Mouse (Mus musculus): ENCODE measurements around the gene Klhdc4.

Gene Klhdc4

DNA sequence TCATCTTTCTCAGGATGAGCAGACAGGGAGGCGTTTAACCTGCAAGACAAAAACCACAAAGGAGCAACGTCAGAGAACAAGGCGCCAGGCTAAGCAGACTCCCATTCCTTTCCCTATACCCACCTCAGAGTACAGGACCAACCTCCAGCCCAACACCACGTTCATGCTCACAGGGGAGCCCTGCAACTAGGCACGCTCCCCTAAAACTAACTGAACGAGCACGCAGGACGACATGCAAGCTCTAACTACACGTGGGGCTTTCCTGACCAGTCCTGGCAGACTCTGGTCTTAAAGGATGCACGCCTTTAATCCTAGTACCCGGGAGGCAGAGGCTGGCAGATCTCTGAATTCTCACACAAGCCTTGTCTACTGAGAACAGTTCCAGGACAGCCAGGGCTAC is 8.0 kb downstream of the Klhdc4 start:
- in situ Hi-C loops (cut with MboI; ENCODE audit: unreplicated experiment in 2 of 2) = no loop called here

DNA sequence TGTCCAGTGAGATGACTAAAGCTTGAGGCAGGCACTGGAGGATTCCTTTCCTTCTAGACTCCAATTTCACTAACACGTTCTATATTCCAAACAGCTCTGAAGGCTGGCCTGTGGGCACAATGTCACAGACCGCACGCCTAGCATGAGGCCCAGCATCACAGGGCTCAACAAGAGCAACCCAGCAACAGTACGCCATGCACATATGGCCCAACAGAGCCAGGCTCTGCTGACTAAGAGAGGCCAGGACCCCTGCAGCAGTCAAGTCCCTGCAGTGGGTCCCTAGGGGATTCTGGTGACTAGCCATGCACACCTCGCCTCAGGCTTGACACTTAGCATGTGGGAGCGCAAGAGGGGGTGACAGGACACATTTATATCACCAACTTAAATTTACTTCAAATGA is 8.5 kb downstream of the Klhdc4 start:
- in situ Hi-C loops (cut with MboI; ENCODE audit: unreplicated experiment in 2 of 2) = no loop called here

DNA sequence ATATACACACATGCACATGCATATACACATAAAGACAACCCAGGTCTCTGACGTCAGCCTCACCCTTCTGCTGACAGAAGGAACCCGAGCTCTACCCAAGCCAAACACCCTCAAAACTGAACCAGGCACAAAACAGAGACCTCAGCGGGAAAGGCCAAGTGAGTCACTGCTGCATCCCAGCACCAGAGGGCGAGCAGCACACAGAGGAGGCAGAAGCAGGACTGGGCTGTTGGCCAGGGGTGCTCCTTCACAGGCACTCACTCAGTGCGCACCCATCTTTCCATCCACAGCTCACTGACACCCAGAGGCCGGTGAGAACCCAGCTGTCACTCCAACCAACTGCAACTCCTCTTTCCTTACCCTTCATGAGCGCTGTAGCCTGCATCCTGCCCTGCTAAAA is 11.1 kb downstream of the Klhdc4 start:
- in situ Hi-C loops (cut with MboI; ENCODE audit: unreplicated experiment in 2 of 2) = no loop called here

DNA sequence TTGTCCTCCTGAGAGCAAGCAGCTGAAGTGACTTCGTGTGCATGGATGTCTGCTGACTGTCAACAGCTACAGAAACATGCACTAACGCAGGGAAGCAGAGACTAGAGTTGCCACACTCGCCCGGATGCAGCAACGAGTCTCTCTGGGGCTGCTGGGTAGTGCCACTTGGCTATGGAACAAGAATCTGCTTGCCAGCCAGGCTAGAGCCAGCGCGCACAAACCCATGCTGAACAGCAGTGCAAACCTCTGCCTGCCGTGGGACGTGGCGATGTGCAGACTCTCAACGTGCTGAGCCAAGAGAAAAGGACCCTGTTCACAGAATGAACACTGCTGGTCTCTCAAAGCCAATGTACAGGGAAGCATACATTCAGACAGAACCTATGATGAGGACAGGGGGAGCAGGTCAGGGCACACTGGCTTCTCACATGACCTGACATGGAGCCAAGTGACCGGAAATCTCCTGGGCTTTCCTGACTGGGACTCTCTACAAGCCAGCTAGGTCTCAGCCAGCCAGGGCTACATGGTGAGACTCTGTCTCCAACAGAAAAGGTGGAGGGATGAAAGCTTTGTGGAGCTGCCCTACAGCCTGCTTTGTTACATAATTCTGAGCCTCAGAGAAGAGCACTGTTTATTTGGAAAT is 17.3 kb downstream of the Klhdc4 start:
- in situ Hi-C loops (cut with MboI; ENCODE audit: unreplicated experiment in 2 of 2) = no loop called here

DNA sequence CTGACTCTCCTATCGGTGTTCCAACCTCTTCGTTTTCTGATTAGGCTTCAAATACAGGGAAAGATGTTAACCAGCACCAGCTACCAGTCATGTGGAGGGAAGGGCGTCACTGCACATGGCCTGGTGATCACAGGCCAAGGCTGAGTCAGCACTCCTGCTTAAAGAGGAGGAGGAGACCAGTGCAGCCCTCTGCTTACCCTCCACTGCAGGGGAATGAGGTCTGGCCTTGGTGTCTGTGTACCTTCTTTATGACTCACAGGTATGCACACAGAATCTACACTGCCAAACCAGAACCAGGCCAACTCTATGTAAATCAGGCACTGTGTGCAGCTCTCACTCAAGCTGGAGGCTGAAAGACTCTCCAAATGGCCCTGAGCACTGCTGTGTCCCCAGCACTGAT is 17.9 kb downstream of the Klhdc4 start:
- in situ Hi-C loops (cut with MboI; ENCODE audit: unreplicated experiment in 2 of 2) = no loop called here

DNA sequence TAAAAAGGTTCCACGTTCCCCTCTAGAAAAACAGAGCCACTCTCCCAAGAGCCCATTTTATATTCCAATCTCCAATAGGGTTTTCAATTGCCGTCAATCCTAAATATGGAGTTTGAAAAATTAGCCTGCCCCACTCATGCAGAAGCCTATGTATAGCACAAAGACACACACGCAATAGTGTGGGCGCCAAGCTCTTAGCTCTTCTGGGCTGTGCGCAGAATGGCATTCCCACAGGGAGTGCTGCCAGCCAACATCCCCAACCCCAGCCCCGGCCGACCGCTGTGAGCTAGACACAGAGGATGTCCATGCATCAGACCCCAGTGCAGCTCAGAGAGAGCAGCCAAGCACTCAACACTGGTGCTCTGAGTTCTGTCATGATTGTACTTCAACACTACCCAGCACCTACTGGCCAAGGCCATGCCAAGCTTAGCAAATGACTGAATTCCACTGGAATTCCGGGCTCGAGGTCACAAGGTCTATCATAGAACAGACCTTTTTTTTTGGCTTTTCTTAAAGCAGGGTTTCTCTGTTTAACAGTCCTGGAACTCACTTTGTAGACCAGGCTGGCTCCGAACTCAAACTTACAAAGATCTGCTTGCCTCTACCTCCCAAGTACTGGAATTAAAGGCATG is 19.7 kb downstream of the Klhdc4 start:
- in situ Hi-C loops (cut with MboI; ENCODE audit: unreplicated experiment in 2 of 2) = no loop called here

DNA sequence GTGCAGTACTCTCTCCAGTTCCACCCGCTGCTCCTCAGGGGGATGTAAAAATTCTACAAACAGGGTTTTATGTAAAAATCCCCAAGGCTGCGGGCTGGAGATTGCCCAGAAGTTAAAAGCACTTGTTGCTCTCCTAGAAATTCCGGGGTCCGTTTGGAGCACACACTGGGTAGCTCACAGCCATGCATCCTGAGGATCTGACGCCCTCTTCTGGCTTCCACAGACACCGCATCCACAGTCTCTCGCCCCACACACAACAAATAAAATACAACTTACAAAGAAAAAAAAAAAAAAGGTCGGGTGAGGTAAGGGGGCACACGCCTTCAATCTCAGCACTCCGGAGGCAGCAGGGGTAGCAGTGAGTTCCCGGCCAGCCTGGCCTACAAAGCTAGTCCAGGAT is 21.3 kb downstream of the Klhdc4 start:
- in situ Hi-C loops (cut with MboI; ENCODE audit: unreplicated experiment in 2 of 2) = no loop called here

DNA sequence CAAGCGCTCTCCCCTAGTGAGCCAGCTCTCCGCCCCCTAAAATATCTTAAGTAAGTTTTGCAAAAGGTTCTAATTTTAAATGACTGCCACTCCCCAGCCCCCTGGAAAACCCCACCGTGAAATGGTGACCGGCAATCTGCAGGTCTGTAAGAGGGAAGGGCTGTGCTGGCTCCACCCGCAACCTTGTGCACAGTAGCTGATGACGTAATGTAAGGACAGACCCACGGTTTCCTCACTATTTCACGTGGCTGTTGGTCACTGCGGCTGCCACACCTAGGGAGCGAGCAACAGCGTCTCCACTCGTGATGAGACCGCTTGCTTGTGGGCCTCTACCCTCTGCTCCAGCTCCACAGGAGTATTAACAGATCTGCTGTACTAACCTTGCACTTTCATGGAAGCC is 23.2 kb downstream of the Klhdc4 start:
- in situ Hi-C loops (cut with MboI; ENCODE audit: unreplicated experiment in 2 of 2) = no loop called here

DNA sequence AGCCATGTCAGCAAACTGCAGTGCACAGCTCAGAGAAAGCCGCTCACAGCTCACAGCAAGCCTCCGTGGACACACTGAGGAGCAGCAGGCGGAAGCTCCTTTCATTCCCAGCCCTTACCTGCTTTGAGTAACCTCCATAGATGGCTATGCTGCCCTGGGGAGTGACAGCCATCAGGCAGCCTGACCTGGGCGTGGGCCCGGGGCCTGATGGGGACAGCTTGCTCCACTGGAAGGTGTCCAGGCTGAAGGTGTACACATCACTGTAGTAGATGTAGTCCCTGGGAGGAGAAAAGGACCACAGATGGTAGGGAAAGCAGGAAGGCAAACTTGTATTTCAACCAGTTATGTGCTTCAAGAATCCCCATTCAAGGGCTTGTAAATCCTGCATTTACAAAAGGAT is 24.5 kb downstream of the Klhdc4 start:
- in situ Hi-C loops (cut with MboI; ENCODE audit: unreplicated experiment in 2 of 2) = no loop called here

DNA sequence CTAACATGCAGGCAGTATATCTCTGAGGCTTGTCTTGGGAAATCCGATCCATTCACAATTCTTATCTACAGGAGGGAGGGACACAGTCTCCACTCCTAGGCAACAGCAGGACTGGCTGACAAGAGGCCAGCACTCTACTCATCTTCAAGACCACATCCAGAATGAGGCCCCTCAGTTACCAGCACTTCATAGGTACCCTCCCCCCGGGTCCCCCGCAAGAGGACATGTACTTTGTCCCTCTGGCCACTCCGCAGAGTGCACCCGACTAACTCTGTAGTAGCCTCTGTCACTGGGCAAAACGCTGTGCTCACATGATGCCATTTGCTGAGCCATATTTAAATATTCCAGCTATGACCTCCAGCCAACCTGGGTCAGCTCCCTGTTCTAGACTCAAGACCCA is 31.0 kb downstream of the Klhdc4 start:
- in situ Hi-C loops (cut with MboI; ENCODE audit: unreplicated experiment in 2 of 2) = no loop called here

DNA sequence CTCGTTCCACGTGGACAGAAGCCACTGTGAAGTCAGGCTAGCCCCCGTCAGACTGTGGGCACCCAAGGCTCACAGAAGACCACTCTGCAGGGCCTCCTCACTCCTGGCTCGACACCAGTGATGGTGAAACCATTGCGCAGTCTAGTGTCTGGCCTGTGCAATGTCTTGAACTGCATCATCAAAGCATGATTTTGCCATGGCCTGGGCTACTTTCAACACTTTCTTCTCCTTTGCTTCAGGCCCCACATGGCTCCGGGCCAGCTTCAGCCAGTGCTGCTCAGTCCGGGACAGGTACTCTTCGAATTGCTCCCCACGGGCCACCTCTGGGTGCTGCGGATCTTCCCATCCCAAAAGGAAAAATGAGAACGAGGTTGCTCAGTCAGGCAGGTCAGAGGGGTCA is 33.0 kb downstream of the Klhdc4 start:
- in situ Hi-C loops (cut with MboI; ENCODE audit: unreplicated experiment in 2 of 2) = no loop called here

DNA sequence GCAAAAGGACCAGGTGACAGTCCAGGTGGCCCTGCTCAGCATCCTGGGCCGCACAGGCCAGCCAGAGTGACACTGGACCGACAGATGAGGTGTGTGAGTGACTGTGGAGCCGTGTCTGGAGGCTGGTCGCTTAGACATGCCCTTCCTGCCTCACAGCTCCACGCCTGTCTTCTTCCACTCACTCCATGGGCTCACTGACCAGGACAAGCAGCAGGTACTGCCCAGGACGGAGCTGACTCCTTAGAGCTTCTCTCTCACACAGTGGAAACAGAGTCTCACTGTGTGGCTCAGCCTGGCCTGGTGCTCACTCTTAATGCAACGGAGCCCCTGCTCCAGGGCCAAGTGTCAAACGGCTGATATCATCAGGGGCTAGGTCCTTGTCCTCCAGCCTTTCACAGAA is 33.9 kb downstream of the Klhdc4 start:
- in situ Hi-C loops (cut with MboI; ENCODE audit: unreplicated experiment in 2 of 2) = no loop called here

DNA sequence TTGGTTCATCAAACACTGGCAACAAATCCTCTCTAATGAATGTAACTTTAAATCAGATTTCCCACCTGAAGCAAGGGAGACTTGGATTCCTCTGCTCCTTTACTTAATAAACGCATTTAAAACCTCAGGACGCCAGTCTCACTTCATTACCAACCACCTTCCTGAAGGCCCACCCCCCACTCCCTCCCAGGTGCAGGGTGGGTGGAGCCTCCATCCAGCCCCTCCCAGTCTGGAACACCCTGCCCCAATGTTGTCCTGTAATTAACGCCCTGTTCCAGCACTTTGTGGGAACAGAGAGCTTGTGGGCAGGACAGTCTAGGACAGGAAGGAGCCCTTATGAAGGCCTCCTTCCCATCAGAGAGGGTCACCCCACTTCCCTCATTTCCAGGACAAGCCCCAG is 35.2 kb downstream of the Klhdc4 start:
- in situ Hi-C loops (cut with MboI; ENCODE audit: unreplicated experiment in 2 of 2) = no loop called here

DNA sequence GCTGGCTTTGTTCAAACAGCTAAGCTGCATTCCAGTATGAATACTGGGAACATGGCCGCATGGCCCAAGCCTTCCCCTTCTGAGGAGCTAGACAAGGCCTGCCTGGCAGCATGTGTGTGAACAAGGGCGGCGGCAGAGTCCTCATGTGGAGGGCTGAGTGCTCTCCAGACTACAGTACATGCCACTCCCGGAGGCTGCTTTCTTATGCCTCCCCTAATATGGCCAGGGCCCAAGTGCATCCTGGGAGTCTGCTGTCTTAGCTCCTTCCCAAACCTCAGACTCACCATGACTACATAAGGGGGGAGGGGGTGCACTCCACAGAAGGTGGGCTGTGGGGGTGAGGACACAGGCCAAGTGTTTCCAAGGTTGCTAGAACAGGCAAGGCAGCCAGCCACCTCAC is 36.7 kb downstream of the Klhdc4 start:
- in situ Hi-C loops (cut with MboI; ENCODE audit: unreplicated experiment in 2 of 2) = no loop called here

DNA sequence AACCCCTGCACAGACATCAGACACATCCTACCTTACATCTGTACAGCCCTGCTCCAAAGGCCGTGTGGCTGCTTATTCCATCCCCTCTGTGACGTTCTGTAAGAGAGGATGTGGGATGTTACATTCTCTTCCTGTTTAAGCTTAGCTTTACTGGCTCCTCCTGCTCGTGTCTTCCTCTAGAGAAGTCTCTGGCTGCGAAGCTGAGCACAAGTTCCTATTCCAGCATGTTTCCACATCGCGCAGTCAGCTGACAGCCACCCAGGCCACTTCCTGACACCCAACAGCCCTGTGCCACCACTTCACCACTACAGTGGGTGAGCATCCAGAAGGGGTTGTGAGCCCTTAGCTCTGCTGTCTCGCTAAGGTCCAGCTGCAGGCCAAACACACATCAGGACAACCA is 37.2 kb downstream of the Klhdc4 start:
- in situ Hi-C loops (cut with MboI; ENCODE audit: unreplicated experiment in 2 of 2) = no loop called here

DNA sequence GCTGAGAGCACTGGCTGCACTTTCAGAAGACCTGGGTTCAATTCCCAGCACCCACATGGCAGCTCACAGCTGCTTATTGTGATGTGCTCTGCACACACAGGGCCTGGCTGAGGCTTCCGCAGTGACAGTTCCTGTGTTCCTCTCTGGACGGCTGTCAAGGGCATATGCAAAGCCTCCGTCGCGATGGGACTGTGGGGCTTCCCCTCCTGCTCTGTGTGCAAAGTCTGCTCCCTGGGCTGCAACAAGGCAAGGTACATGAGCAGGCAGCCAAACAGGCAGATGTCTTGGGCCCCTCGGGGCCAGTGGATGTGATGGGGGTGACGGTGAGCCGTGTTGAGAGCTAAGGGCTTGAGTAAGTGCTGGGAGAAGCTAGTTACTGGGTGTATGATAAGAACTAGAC is 40.6 kb downstream of the Klhdc4 start:
- in situ Hi-C loops (cut with MboI; ENCODE audit: unreplicated experiment in 2 of 2) = no loop called here

DNA sequence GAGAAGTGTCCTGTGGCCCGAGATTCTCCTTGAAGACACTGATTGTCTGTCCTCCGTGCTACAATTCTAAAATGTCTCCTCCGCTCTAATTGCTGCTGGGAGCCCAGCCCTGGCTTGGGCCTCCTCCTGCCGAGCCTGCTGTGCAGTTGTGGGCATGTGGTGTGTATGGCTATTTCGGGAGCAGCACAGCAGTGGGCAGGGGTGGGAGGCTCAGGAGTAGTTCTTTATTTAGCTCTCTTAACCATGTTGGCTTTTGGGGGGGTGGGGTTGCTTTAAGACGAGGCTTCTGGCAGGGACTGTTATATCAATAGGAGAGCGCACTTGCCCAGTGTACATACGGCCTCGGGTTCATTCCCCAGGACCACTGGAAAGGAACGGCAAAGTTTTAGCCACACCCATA is 42.8 kb downstream of the Klhdc4 start:
- in situ Hi-C loops (cut with MboI; ENCODE audit: unreplicated experiment in 2 of 2) = no loop called here

DNA sequence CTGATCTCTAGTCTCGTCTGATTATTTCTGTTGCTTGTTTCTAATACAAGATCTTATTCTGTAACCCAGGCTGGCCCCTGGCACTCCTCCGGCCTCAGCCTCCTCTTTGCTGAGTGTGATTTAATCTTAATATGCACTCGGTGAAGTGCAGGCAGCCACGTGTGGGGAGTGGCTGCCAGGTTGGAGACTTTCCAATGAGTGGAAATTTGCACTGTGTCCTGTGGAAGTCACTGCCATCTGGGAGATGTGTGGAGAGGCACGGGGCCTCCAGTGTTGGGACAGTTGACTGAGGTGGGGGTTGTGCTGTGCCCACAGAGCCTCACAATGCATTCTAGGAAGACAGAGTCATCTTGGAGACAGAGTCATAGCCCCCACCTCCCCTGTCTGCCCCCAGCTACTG is 46.9 kb downstream of the Klhdc4 start:
- in situ Hi-C loops (cut with MboI; ENCODE audit: unreplicated experiment in 2 of 2) = no loop called here

DNA sequence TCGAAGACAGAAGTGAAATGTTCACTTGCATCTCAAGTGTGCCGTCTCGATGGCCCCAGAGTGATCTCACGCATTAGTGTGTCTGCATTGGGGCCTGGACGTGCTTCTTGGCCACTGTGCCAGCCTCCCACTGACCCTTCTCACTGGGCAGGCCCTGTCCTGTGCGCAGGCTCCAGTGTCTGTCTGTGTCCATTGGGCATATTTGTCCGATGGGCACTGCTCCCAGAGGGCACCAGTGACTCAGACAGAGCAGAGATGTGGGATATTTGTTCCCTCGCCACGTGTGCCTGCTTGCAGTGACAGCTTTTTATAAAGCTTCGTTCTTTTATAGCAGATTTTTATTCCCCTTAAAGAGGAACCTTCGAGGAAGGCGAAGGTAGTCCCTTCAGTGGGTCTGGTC is 55.5 kb downstream of the Klhdc4 start:
- in situ Hi-C loops (cut with MboI; ENCODE audit: unreplicated experiment in 2 of 2) = no loop called here

DNA sequence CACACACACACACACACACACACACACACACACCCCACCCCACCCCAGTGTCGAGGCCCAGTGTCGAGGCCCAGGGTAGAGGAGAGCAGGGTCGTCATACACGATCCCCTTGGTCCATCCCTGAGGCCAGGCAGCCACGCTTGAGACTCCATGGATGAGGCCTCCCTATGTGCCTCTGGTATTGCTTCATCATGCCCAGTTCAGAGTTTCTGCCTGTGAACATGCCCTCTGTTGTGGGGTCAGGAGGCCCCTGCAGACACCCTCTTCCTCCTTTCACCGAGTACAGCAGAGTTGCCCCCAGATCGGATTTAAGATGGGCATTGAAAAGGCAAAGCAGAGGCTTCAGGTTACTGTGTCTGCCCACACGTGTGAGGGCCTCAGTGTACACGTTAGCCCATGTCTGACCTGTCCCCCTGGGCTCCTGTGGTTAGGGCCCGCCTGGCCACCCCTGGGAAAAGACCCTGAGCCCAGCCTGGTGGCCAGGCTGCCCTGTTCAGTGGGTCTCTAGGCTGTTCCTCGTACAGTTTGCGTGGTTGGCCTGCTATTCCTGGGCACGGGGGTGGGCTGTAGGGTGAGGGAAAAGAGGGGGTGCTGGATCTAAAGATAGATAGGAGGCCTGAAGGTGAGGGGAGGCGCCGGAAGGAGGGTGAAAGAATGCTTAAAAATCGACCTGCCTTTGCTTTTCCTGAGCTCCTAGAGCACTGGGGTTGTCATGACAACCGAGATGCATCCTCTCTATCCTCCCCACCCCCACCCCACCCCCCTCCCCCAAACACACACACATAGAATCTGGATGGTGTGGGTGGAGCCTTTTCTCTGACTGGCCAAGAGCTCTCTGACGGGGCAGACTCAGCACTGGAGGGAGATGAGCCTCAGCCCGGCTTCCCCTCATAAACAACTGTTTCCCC is 58.3 kb downstream of the Klhdc4 start:
- in situ Hi-C loops (cut with MboI; ENCODE audit: unreplicated experiment in 2 of 2) = no loop called here

DNA sequence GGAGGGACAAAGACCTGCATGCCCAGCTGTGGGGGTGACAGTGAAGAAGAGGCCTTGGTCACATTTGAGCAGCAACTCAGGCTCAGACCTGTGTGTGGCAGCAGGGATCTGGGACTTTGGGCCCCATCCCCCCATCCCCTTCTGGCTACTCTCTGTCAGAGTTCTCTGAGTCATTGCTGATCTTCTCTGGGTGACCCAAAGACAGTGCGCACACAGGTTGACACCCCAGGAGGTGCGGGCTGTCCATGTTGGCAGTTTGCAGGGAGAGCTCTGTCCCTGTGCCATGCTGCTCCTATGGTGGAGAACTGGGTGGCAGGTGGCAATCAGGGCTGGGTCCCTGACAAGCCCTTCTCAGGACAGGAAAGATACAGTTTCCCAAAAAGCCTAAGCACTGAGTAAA is 59.7 kb downstream of the Klhdc4 start:
- in situ Hi-C loops (cut with MboI; ENCODE audit: unreplicated experiment in 2 of 2) = no loop called here

DNA sequence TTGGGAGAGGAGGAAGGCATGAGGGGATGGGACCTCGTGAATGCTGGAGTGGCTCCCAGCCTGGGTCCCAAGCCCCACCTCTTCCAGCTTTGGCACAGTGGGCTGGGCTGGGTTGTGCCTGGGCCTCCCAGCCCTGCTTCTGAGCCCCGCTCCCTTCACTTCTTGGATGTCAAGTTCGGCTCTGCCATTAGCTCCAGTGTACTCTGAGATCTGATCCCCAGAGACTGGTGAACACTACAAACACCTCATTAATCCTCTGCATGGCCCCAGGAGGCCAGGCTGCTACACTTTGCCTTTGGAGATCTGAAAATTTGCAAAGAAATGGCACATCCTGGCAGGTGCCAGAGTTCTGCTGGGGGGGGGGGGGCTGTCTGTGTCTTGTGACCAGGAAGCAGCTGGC is 60.3 kb downstream of the Klhdc4 start:
- in situ Hi-C loops (cut with MboI; ENCODE audit: unreplicated experiment in 2 of 2) = no loop called here
